Mouse (Mus musculus) neutrophil, adult 5-6 weeks (primary cell): ENCODE measurements around the gene Hist1h2ae. TPM values are rescaled to one million over a fixed set of nuclear protein-coding genes. Genes with fewer than 3 reads are reported as not detected.

Experiments used
- ATAC-seq: fragments of 151-379, 151-347 bp; 2 replicates; pipeline ENCODE4 v1.8.0; 2017; ENCODE audit warnings: mild to moderate bottlenecking, moderate TSS enrichment; ENCODE audit not compliant: insufficient number of reproducible peaks, poor library complexity, low FRiP score, severe bottlenecking; ENCODE audit errors: extremely low read depth
- total RNA-seq: library from RNA; stranded (forward); fragments of 200-1000 nt; gene quantifications from 2 replicates; pipeline ENCODE4 v1.2.3, GENCODE M21; 2017

Gene Hist1h2ae
- total RNA-seq, 1 experiment from 2014 or later = 13.6 TPM

GRCm38 (mm10) chr13:23530181-23530900 lies 40.7 kb downstream of the Hist1h2ae start:
- no peak for ATAC-seq

GRCm38 (mm10) chr13:23529480-23530165 lies 41.4 kb downstream of the Hist1h2ae start:
- ATAC-seq = no peak

GRCm38 (mm10) chr13:23529005-23529404 lies 42.0 kb downstream of the Hist1h2ae start:
- ATAC-seq = no peak

GRCm38 (mm10) chr13:23526312-23526711 lies 44.7 kb downstream of the Hist1h2ae start:
- peak; percentile 34 for ATAC-seq

DNA sequence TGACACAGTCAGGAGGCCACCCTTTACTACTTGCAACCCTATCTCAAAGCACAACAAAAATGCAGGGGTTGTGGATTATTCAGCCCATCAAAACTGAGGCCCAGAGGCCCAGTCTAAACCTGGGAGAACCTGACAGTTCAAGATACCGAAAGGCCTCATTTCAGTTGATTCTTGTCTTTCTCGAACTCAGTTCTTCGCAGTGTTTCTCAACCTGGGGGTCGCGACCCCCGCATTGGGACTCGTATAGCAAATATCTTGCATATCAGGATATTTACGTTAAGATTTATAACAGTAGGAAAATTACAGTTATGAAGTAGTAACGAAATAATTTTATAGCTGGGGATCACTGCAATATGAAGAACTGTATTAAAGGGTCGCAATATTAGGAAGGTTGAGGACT lies 45.1 kb downstream of the Hist1h2ae start:
- no peak for ATAC-seq

DNA sequence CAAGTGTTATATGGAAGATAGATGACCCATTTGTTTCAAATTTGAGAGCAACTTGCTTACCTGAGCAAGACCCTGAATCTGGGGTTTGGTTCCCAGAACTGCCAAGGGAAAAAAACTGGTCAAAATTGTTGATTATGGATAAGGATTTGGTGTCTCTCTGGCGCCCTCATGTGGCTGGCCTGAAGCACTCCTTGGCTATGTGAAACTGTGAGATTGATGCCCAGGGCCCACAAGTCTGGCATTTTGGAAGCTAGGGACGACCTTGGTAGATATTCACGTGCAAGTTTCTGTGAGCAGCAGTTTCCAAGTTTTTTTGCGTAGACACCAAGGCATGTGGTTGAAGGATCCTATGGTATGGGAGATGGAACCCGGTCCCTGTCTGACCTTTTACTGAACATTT lies 46.4 kb downstream of the Hist1h2ae start:
- peak; percentile 66; the same call in 1 of the 2 replicates for ATAC-seq

DNA sequence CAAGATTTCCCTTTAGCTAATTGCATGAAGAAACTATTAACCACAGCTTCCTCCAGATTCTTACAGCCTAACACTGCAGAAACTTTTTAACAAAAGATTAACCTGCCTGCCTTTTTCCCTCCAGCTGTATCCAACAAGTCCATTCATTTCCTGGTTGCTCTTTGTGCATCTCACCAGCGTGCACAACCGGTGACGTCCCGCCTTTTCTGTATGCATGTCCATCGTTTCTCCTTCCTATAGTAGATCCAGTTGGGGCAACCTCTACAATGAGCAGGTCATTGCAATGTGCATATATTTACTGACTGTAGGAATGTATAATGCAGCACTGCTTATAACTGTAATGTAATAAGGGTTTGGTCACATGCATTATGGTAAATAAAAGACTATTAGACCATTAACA lies 47.0 kb downstream of the Hist1h2ae start:
- ATAC-seq = no peak

- ATAC-seq = peak; percentile 25; the same call in 1 of the 2 replicates
These were observed 49.3 kb downstream of the Hist1h2ae start for GRCm38 (mm10) chr13:23521703-23522102.

Other genes with a start within 250 kb of the Hist1h2ae start
- 34.4 and 34.6 TPM in 2 replicates for gene Zfp322a, start 202.0 kb downstream of the Hist1h2ae start, total RNA-seq
- gene Abt1, start 147.4 kb downstream of the Hist1h2ae start, total RNA-seq = 10.2 and 12.6 TPM in 2 replicates
- gene Btn1a1, start 105.3 kb downstream of the Hist1h2ae start, total RNA-seq = not detected in 2 replicates
- gene Btn2a2, start 82.4 kb downstream of the Hist1h2ae start, total RNA-seq = 0.25 and 0.58 TPM in 2 replicates
- gene Hist1h4h, start 40.2 kb downstream of the Hist1h2ae start, total RNA-seq = 161 and 193 TPM in 2 replicates
- gene Hist1h2af, start 37.3 kb downstream of the Hist1h2ae start, total RNA-seq = 3.5 and 5.0 TPM in 2 replicates
- not detected in 2 replicates for gene Hist1h3g, start 35.8 kb downstream of the Hist1h2ae start, total RNA-seq
- gene Hist1h2bh, start 27.8 kb downstream of the Hist1h2ae start, total RNA-seq = 5.8 and 6.4 TPM in 2 replicates
- gene Hist1h3f, start 27.2 kb downstream of the Hist1h2ae start, total RNA-seq = 21.9 and 24.1 TPM in 2 replicates
- 15.2 and 27.6 TPM in 2 replicates for gene Hist1h4f, start 19.6 kb downstream of the Hist1h2ae start, total RNA-seq
- 28.5 and 28.7 TPM in 2 replicates for gene Hist1h1d, start 18.0 kb downstream of the Hist1h2ae start, total RNA-seq
- 50.8 and 54.4 TPM in 2 replicates for gene Hist1h3e, start 8.9 kb downstream of the Hist1h2ae start, total RNA-seq
- 97.4 and 145 TPM in 2 replicates for gene Hist1h2bg, start 176 bp upstream of the Hist1h2ae start, total RNA-seq
- gene Hist1h2bf, start 3.0 kb upstream of the Hist1h2ae start, total RNA-seq = 32.7 and 52.5 TPM in 2 replicates
- 33.4 and 78.8 TPM in 2 replicates for gene Hist1h2ad, start 3.2 kb upstream of the Hist1h2ae start, total RNA-seq
- gene Hist1h3d, start 4.5 kb upstream of the Hist1h2ae start, total RNA-seq = 12.9 and 13.3 TPM in 2 replicates
- 92.3 and 119 TPM in 2 replicates for gene Hist1h4d, start 10.4 kb upstream of the Hist1h2ae start, total RNA-seq
- 83.4 and 97.3 TPM in 2 replicates for gene Hist1h2be, start 49.9 kb upstream of the Hist1h2ae start, total RNA-seq
- gene Hist1h1e, start 51.3 kb upstream of the Hist1h2ae start, total RNA-seq = 201 and 211 TPM in 2 replicates
- gene Hist1h2ac, start 112.7 kb upstream of the Hist1h2ae start, total RNA-seq = 18.7 and 20.1 TPM in 2 replicates
- gene Hist1h2bc, start 113.0 kb upstream of the Hist1h2ae start, total RNA-seq = 139 and 146 TPM in 2 replicates
- 2.2 TPM in 1 of 2 replicates, not detected in the other for gene Hist1h1t, start 124.6 kb upstream of the Hist1h2ae start, total RNA-seq
- gene Hist1h4c, start 127.2 kb upstream of the Hist1h2ae start, total RNA-seq = 116 and 135 TPM in 2 replicates
- gene Hfe, start 139.6 kb upstream of the Hist1h2ae start, total RNA-seq = 4.8 and 5.0 TPM in 2 replicates
- gene Hist1h1c, start 167.6 kb upstream of the Hist1h2ae start, total RNA-seq = 712 and 764 TPM in 2 replicates
- 4.8 TPM in 1 of 2 replicates, not detected in the other for gene Hist1h3c, start 174.4 kb upstream of the Hist1h2ae start, total RNA-seq
- 77.7 and 104 TPM in 2 replicates for gene Hist1h2bb, start 175.5 kb upstream of the Hist1h2ae start, total RNA-seq
- 24.9 and 28.2 TPM in 2 replicates for gene Hist1h2ab, start 179.9 kb upstream of the Hist1h2ae start, total RNA-seq
- 1.2 TPM in 1 of 2 replicates, not detected in the other for gene Hist1h3b, start 181.0 kb upstream of the Hist1h2ae start, total RNA-seq
- gene Hist1h4b, start 185.8 kb upstream of the Hist1h2ae start, total RNA-seq = 9.3 and 36.7 TPM in 2 replicates
- gene Hist1h4a, start 190.0 kb upstream of the Hist1h2ae start, total RNA-seq = 30.0 and 55.5 TPM in 2 replicates
- 38.6 and 45.9 TPM in 2 replicates for gene Hist1h3a, start 191.2 kb upstream of the Hist1h2ae start, total RNA-seq
- gene Hist1h1a, start 192.4 kb upstream of the Hist1h2ae start, total RNA-seq = 74.8 and 84.1 TPM in 2 replicates
- gene Trim38, start 198.7 kb upstream of the Hist1h2ae start, total RNA-seq = not detected in 2 replicates
- gene Slc17a2, start 235.8 kb upstream of the Hist1h2ae start, total RNA-seq = not detected in 2 replicates